Mouse (Mus musculus): ENCODE measurements around the gene Cbfa2t3. TPM values are rescaled to one million over a fixed set of nuclear protein-coding genes. Genes with fewer than 3 reads are reported as not detected.

Gene Cbfa2t3
- polyA plus RNA-seq, 1 experiment from 2014 or later, result 27.7 TPM

DNA sequence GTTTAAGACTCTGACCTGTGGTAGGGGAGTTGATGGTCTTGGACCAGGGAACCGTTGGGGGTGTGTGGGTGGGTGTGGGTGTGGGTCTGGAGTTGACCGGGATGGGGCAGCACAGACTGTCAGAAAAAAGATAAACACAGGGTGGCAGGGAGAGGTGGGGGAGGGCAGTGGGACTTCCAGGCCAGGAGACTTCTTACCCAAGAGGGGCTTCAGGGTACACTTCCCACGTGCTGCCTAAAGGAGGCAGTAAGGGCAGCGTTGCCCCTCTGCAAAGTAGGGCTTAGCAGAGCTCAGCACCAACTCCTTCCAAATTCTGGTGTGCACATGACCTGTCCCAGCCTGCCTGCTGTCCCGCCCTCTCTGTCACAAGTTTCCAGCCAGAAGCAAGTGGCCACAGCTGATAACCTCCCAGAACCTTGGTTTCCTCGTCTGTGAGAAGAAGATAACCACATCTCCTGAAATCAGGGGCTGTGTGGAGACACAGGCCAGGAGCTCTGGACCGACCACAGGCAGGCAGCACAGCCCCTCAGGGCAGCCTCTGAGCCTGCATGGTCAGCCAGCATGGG is 20.7 kb upstream of the Cbfa2t3 start:
- no peaks in the 10 kb centered on the region for H3K9me3 ChIP-seq (ENCODE audit: control insufficient read depth, low read length)
- no peak for DNase-seq (ENCODE audit: low spot score)
- H3K9ac ChIP-seq, result peak overlapping the region; percentile 47
- peak; percentile 28; the same call in 1 of the 2 replicates for ATAC-seq (ENCODE audit: low FRiP score)
- H3K4me1 ChIP-seq (replicated peaks; ENCODE audit: control insufficient read depth, insufficient read depth, low read length), result peaks cover 18% of the 10 kb centered on the region
- 37% methylated on average over 7 of the region's 7 CpGs for WGBS
- H3K36me3 ChIP-seq (replicated peaks; ENCODE audit: control insufficient read depth, insufficient read depth), result no peaks in the 10 kb centered on the region
- no peak overlapping the region for H3K4me3 ChIP-seq (replicated peaks; ENCODE audit: low read length)
- peak overlapping the region; percentile 88 for H3K27ac ChIP-seq
- peak overlapping the region; percentile 36 for H3K4me2 ChIP-seq (replicated peaks)
- no peaks in the 10 kb centered on the region for H3K27me3 ChIP-seq (ENCODE audit: control insufficient read depth, insufficient read depth, low read length)

- no peaks in the 10 kb centered on the region for H3K9me3 ChIP-seq (ENCODE audit: control insufficient read depth, low read length)
- ATAC-seq (ENCODE audit: low FRiP score) (no peak), DNase-seq (ENCODE audit: low spot score) (no peak)
- no peaks in the 10 kb centered on the region for H3K27me3 ChIP-seq (ENCODE audit: control insufficient read depth, insufficient read depth, low read length)
- H3K36me3 ChIP-seq (replicated peaks; ENCODE audit: control insufficient read depth, insufficient read depth), result no peaks in the 10 kb centered on the region
- H3K9ac ChIP-seq, result no peak overlapping the region
- H3K4me2 ChIP-seq (replicated peaks), result no peak overlapping the region
- H3K27ac ChIP-seq, result peak overlapping the region; percentile 88; the same call in 1 of the 2 replicates
- H3K4me1 ChIP-seq (replicated peaks; ENCODE audit: control insufficient read depth, insufficient read depth, low read length), result peaks cover 18% of the 10 kb centered on the region
- H3K4me3 ChIP-seq (replicated peaks; ENCODE audit: low read length), result no peak overlapping the region
- 86% methylated on average over 14 of the region's 14 CpGs for whole genome bisulfite sequencing
These were observed 20.0 kb upstream of the Cbfa2t3 start for GRCm38 (mm10) chr8:122718711-122719499.

DNA sequence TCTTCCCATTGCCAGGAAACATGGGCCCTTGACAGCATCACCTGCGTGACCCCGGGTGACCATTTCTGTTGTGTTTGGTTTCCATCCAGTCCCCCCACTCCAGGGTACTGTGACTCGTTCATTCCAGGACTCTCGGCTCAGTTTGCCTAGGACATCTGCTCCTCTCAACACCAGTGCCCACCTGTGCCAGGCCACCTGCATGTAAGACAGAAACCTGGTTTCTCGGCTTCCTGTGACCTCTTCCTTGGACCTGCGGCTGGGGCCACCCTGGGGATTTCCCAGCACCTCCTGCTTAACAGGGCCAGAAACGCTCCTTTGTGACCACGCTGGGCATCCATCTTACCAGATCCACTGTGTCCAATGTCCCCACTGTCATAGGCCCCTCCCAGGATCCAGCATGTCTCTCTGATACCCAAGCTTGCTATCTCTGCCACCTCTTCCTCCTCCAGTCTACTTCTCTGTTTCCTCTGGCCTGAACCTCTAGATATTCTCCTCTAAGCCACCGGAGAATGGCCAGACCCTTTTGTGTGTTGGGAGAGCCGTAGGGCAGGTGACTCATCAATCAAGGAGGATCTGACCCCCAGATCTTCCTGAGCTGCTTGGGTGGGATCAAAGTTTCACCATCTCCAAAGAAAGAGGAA is 19.1 kb upstream of the Cbfa2t3 start:
- WGBS, result 85% methylated on average over 10 of the region's 10 CpGs
- Histone ChIP-seq H3K4me3 (replicated peaks; ENCODE audit: low read length) (no peak overlapping the region), H3K4me2 (replicated peaks) (no peak overlapping the region), H3K9me3 (ENCODE audit: control insufficient read depth, low read length) (no peaks in the 10 kb centered on the region), H3K27me3 (ENCODE audit: control insufficient read depth, insufficient read depth, low read length) (no peaks in the 10 kb centered on the region), H3K9ac (no peak overlapping the region), H3K36me3 (replicated peaks; ENCODE audit: control insufficient read depth, insufficient read depth) (no peaks in the 10 kb centered on the region), H3K27ac (no peak overlapping the region), H3K4me1 (replicated peaks; ENCODE audit: control insufficient read depth, insufficient read depth, low read length) (peaks cover 21% of the 10 kb centered on the region)
- DNase-seq (ENCODE audit: low spot score), result no peak
- ATAC-seq (ENCODE audit: low FRiP score), result no peak

DNA sequence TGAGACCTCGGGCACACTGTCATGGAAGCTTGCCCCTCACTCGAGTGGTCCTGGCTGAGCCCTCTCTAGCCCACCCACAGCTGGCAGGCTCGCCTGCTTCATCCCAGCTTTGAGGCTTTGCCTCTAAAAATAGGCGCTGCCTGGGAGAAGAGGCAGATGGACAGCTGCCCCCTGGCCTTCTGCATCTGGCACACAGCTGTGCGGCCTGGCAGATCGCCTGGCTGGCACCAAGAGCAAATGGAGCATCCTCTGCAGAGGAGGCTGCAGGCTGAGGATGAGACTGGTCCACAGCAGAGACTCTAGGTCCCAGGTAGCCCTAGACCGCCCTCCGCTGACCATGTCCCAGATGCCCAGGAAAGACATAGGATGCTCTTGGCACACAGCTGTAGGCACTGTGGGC is 17.7 kb upstream of the Cbfa2t3 start:
- H3K4me3 ChIP-seq (replicated peaks; ENCODE audit: low read length), result no peak overlapping the region
- H3K4me2 ChIP-seq (replicated peaks), result no peak overlapping the region
- no peak overlapping the region for H3K9ac ChIP-seq
- no peaks in the 10 kb centered on the region for H3K36me3 ChIP-seq (replicated peaks; ENCODE audit: control insufficient read depth, insufficient read depth)
- WGBS, result 76% methylated on average over 8 of the region's 8 CpGs
- no peak for DNase-seq (ENCODE audit: low spot score)
- H3K4me1 ChIP-seq (replicated peaks; ENCODE audit: control insufficient read depth, insufficient read depth, low read length), result peaks cover 29% of the 10 kb centered on the region
- no peaks in the 10 kb centered on the region for H3K27me3 ChIP-seq (ENCODE audit: control insufficient read depth, insufficient read depth, low read length)
- no peaks in the 10 kb centered on the region for H3K9me3 ChIP-seq (ENCODE audit: control insufficient read depth, low read length)
- no peak for ATAC-seq (ENCODE audit: low FRiP score)
- H3K27ac ChIP-seq, result no peak overlapping the region

DNA sequence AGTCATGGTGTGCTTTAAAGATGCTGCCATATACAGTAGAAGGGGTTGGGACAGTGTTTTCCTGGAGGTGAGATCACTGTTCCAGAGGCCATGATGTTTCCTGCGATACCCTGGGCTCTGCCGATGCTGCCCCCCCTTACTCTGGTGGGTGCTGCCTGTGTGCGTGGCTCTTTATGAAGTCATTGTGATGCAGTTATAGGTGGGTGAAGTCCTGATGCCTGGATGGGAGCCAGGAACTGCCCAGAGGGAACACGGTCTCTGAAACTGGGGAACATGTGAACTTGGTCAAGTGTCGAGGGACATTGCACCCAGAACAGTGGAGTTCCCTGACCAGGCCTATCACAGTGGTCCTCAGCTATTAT is 14.2 kb upstream of the Cbfa2t3 start:
- Histone ChIP-seq H3K9ac (no peak overlapping the region), H3K36me3 (replicated peaks; ENCODE audit: control insufficient read depth, insufficient read depth) (no peaks in the 10 kb centered on the region), H3K4me1 (replicated peaks; ENCODE audit: control insufficient read depth, insufficient read depth, low read length) (peaks cover 11% of the 10 kb centered on the region; the same call in 1 of the 2 replicates), H3K27ac (no peak overlapping the region), H3K27me3 (ENCODE audit: control insufficient read depth, insufficient read depth, low read length) (no peaks in the 10 kb centered on the region), H3K9me3 (ENCODE audit: control insufficient read depth, low read length) (no peaks in the 10 kb centered on the region), H3K4me2 (replicated peaks) (no peak overlapping the region), H3K4me3 (replicated peaks; ENCODE audit: low read length) (no peak overlapping the region)
- WGBS, result 87% methylated on average over 5 of the region's 5 CpGs
- DNase-seq (ENCODE audit: low spot score) (no peak), ATAC-seq (ENCODE audit: low FRiP score) (no peak)

GRCm38 (mm10) chr8:122712411-122713156 is 13.7 kb upstream of the Cbfa2t3 start:
- no peak overlapping the region for H3K4me3 ChIP-seq (replicated peaks; ENCODE audit: low read length)
- no peaks in the 10 kb centered on the region for H3K27me3 ChIP-seq (ENCODE audit: control insufficient read depth, insufficient read depth, low read length)
- no peak overlapping the region for H3K9ac ChIP-seq
- no peak overlapping the region for H3K4me2 ChIP-seq (replicated peaks)
- DNase-seq (ENCODE audit: low spot score) (no peak), ATAC-seq (ENCODE audit: low FRiP score) (no peak)
- H3K9me3 ChIP-seq (ENCODE audit: control insufficient read depth, low read length), result no peaks in the 10 kb centered on the region
- WGBS, result 63% methylated on average over 12 of the region's 12 CpGs
- H3K4me1 ChIP-seq (replicated peaks; ENCODE audit: control insufficient read depth, insufficient read depth, low read length), result peaks cover 11% of the 10 kb centered on the region; the same call in 1 of the 2 replicates
- H3K27ac ChIP-seq, result no peak overlapping the region
- no peaks in the 10 kb centered on the region for H3K36me3 ChIP-seq (replicated peaks; ENCODE audit: control insufficient read depth, insufficient read depth)

- ATAC-seq (ENCODE audit: low FRiP score) (no peak), DNase-seq (ENCODE audit: low spot score) (no peak)
- Histone ChIP-seq H3K27me3 (ENCODE audit: control insufficient read depth, insufficient read depth, low read length) (no peaks in the 10 kb centered on the region), H3K4me1 (replicated peaks; ENCODE audit: control insufficient read depth, insufficient read depth, low read length) (peaks cover 11% of the 10 kb centered on the region; the same call in 1 of the 2 replicates), H3K9ac (no peak overlapping the region), H3K9me3 (ENCODE audit: control insufficient read depth, low read length) (no peaks in the 10 kb centered on the region), H3K4me3 (replicated peaks; ENCODE audit: low read length) (no peak overlapping the region), H3K36me3 (replicated peaks; ENCODE audit: control insufficient read depth, insufficient read depth) (no peaks in the 10 kb centered on the region), H3K4me2 (replicated peaks) (no peak overlapping the region), H3K27ac (no peak overlapping the region)
- WGBS, result 74% methylated on average over 11 of the region's 11 CpGs
These were observed 13.0 kb upstream of the Cbfa2t3 start for GRCm38 (mm10) chr8:122711891-122712365.

GRCm38 (mm10) chr8:122711480-122711879 is 12.6 kb upstream of the Cbfa2t3 start:
- DNase-seq (ENCODE audit: low spot score) (no peak), ATAC-seq (ENCODE audit: low FRiP score) (no peak)
- Histone ChIP-seq H3K4me3 (replicated peaks; ENCODE audit: low read length) (no peak overlapping the region), H3K4me2 (replicated peaks) (no peak overlapping the region), H3K27ac (no peak overlapping the region), H3K4me1 (replicated peaks; ENCODE audit: control insufficient read depth, insufficient read depth, low read length) (peaks cover 11% of the 10 kb centered on the region; the same call in 1 of the 2 replicates), H3K27me3 (ENCODE audit: control insufficient read depth, insufficient read depth, low read length) (no peaks in the 10 kb centered on the region), H3K9ac (no peak overlapping the region), H3K36me3 (replicated peaks; ENCODE audit: control insufficient read depth, insufficient read depth) (no peaks in the 10 kb centered on the region), H3K9me3 (ENCODE audit: control insufficient read depth, low read length) (no peaks in the 10 kb centered on the region)
- 83% methylated on average over 3 of the region's 3 CpGs for WGBS
